Mouse (Mus musculus): ENCODE measurements around the gene Foxa1.

DNA sequence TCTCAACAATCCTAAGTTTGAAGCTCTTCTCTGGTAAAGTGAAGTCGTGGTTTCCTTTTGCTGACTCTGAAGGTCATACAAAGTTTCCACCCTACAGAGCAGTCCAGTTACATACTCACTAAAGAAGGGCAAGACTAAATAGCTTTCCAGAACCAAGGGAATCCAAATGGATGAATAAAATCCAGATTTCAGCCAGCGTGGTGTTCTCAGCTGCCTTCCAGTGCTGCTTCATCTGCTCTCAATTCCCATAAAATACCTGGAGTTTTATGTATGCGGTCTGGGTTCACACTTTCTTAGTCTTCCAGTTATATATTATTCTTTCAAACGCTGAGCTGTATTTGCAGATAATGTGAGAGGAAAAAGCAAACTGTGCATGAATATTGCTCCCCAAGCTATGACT is 35.6 kb downstream of the Foxa1 start:
- TF ChIP-seq CTCF (IDR thresholded peaks at IDR 0.05; ENCODE audit: insufficient read depth, low read length) (no peak), POLR2A (IDR thresholded peaks at IDR 0.05; ENCODE audit: borderline replicate concordance, extremely low read depth, low read depth, low read length) (no peak)
